Mouse (Mus musculus): ENCODE measurements around the gene Fat1.

The Fat1 gene

DNA sequence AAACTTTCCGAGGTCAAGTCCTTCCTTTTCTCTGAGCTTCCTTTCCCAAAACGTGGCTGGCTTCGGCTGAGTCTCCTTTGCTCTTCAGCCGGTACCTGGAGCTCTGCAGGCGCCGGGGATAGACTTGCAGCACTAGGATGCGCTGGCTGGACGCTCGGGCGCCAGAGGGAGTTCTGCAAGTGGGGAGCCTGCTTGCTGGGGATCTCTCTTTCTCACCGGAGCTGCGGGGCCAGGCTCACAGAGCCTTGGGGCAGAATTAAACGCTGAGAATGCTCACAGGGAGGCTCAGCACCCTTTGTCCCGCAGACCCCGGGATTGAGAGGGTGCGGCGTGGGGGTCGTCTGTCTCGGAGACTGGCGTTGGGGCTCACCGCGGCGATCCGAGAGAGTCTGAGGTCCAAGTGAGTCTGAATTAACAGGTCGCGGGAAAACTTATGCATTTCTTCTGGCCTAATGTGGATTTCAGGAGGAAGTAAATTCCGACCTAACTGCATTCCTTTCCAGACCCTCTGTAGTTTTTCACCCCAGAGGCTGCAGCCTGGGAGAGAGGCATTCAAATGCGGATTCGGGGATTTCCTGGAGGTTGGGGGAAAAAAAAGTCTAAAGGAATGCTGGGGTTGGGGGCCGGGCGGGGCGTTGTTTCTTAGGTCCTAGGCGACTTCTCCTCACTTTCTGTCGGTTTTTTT, 2.0 kb downstream of the Fat1 start:
- Histone ChIP-seq H3K27me3 (ENCODE audit: control insufficient read depth, insufficient read depth, low read length, poor library complexity, severe bottlenecking) (no peaks in the 10 kb centered on the region; the same call in 1 of the 2 replicates), H3K36me3 (ENCODE audit: control insufficient read depth, insufficient read depth, low read length, poor library complexity, severe bottlenecking) (no peaks in the 10 kb centered on the region)
- no peak for DNase-seq (ENCODE audit: low read depth, low spot score)

GRCm38 (mm10) chr8:44937905-44938642, 2.8 kb downstream of the Fat1 start:
- Histone ChIP-seq H3K27me3 (ENCODE audit: control insufficient read depth, insufficient read depth, low read length, poor library complexity, severe bottlenecking) (no peaks in the 10 kb centered on the region; the same call in 1 of the 2 replicates), H3K36me3 (ENCODE audit: control insufficient read depth, insufficient read depth, low read length, poor library complexity, severe bottlenecking) (no peaks in the 10 kb centered on the region)
- no peak for DNase-seq (ENCODE audit: low read depth, low spot score)

GRCm38 (mm10) chr8:44938643-44938979, 3.4 kb downstream of the Fat1 start:
- H3K36me3 ChIP-seq (ENCODE audit: control insufficient read depth, insufficient read depth, low read length, poor library complexity, severe bottlenecking) = no peaks in the 10 kb centered on the region
- no peak for DNase-seq (ENCODE audit: low read depth, low spot score)
- H3K27me3 ChIP-seq (ENCODE audit: control insufficient read depth, insufficient read depth, low read length, poor library complexity, severe bottlenecking) = no peaks in the 10 kb centered on the region; the same call in 1 of the 2 replicates

DNA sequence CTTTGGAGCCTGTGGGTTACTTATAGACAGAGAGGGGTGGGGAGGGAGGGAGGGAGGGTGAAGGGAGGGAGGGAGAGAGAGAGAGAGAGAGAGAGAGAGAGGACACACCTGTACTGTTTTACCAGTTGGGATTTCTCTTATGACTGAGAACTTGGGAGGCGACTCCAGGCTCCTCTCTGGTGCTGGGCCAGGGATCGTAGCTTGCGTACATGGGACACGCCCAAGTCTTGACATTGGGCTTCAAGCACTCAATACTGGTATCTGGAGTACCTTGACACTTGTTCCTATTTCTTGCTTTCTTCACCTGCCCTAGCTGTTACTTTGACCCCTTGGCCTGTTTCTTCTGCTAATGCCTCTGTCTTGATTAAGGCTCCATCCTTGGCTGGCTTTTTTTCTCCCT, 10.3 kb downstream of the Fat1 start:
- Histone ChIP-seq H3K27me3 (ENCODE audit: control insufficient read depth, insufficient read depth, low read length, poor library complexity, severe bottlenecking) (no peaks in the 10 kb centered on the region), H3K36me3 (ENCODE audit: control insufficient read depth, insufficient read depth, low read length, poor library complexity, severe bottlenecking) (no peaks in the 10 kb centered on the region)
- DNase-seq (ENCODE audit: low read depth, low spot score) = no peak

DNA sequence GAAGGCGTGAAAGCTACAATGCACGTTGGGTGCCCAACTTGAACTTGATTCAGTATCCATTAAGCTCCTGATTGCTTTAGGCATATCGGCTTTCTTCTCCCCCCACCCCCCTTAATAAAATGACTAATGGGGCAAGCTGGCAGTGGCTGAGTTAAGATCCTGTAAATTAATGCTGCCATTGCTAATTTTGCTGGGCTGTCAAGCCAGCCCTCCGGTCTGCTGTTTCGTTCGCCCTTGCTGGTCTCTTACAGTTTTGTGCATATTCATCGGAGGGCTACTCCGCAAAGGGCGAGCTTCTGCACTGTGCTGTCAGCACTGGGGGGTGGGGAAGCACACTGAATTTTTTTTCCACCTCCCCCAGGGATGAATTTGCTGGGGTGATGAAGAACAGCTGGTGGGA, 13.3 kb downstream of the Fat1 start:
- no peaks in the 10 kb centered on the region for H3K36me3 ChIP-seq (ENCODE audit: control insufficient read depth, insufficient read depth, low read length, poor library complexity, severe bottlenecking)
- DNase-seq (ENCODE audit: low read depth, low spot score) = no peak
- H3K27me3 ChIP-seq (ENCODE audit: control insufficient read depth, insufficient read depth, low read length, poor library complexity, severe bottlenecking) = no peaks in the 10 kb centered on the region

GRCm38 (mm10) chr8:44960455-44960854, 25.2 kb downstream of the Fat1 start:
- no peaks in the 10 kb centered on the region; the same call in 1 of the 2 replicates for H3K36me3 ChIP-seq (ENCODE audit: control insufficient read depth, insufficient read depth, low read length, poor library complexity, severe bottlenecking)
- no peaks in the 10 kb centered on the region for H3K27me3 ChIP-seq (ENCODE audit: control insufficient read depth, insufficient read depth, low read length, poor library complexity, severe bottlenecking)
- no peak for DNase-seq (ENCODE audit: low read depth, low spot score)

DNA sequence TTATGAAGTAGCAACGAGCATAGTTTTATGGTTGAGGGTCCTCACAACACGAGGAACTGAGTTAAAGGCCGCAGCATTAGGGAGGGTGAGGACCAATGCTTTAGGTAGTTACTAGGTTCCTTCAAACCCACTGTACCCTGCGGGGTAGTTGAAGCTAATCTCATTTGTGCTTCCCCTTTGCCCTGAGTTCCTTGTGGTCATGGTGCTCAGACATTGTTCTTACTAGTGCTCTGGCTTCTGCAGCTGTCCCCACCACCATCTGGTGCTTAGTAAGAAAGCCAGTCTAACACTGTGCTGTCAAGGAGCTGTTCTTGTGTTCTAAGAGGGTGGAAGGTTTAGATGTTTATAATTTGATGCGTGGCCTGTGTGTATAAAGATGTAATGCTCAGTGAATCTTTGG, 25.7 kb downstream of the Fat1 start:
- H3K27me3 ChIP-seq (ENCODE audit: control insufficient read depth, insufficient read depth, low read length, poor library complexity, severe bottlenecking) = no peaks in the 10 kb centered on the region
- no peaks in the 10 kb centered on the region; the same call in 1 of the 2 replicates for H3K36me3 ChIP-seq (ENCODE audit: control insufficient read depth, insufficient read depth, low read length, poor library complexity, severe bottlenecking)
- DNase-seq (ENCODE audit: low read depth, low spot score) = no peak

GRCm38 (mm10) chr8:44961492-44961891, 26.2 kb downstream of the Fat1 start:
- Histone ChIP-seq H3K36me3 (ENCODE audit: control insufficient read depth, insufficient read depth, low read length, poor library complexity, severe bottlenecking) (no peaks in the 10 kb centered on the region; the same call in 1 of the 2 replicates), H3K27me3 (ENCODE audit: control insufficient read depth, insufficient read depth, low read length, poor library complexity, severe bottlenecking) (no peaks in the 10 kb centered on the region)
- DNase-seq (ENCODE audit: low read depth, low spot score) = no peak

- DNase-seq (ENCODE audit: low read depth, low spot score) = no peak
- Histone ChIP-seq H3K36me3 (ENCODE audit: control insufficient read depth, insufficient read depth, low read length, poor library complexity, severe bottlenecking) (no peaks in the 10 kb centered on the region; the same call in 1 of the 2 replicates), H3K27me3 (ENCODE audit: control insufficient read depth, insufficient read depth, low read length, poor library complexity, severe bottlenecking) (no peaks in the 10 kb centered on the region)
Observed at GRCm38 (mm10) chr8:44962572-44963231, 27.5 kb downstream of the Fat1 start.

DNA sequence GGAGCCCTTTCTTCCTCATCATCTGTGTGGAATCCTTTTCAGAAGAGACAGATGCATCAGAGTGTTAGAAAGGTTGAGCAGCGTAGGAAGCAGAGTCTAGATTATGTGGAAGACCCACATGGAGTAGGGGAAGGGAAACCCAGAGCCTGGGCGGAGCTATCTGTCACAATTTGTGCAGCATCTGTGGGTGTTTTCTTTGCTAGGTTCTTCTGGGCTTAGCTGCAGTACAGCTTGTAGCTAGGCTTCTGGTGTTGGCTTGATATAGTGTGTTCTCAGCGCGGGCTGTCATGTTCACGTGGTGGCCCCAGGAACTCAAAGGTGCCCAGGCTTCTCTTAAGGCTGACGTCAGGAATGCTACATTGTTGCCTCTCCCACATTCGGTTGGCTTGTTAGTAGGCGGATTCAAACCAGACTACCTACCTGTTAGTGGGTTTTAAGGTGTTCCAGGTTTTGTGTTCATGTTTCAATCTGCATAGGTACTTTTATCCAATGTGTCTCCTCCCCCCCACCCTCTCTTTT, 32.3 kb downstream of the Fat1 start:
- no peaks in the 10 kb centered on the region for H3K27me3 ChIP-seq (ENCODE audit: control insufficient read depth, insufficient read depth, low read length, poor library complexity, severe bottlenecking)
- no peaks in the 10 kb centered on the region for H3K36me3 ChIP-seq (ENCODE audit: control insufficient read depth, insufficient read depth, low read length, poor library complexity, severe bottlenecking)
- DNase-seq (ENCODE audit: low read depth, low spot score) = no peak

- no peaks in the 10 kb centered on the region for H3K36me3 ChIP-seq (ENCODE audit: control insufficient read depth, insufficient read depth, low read length, poor library complexity, severe bottlenecking)
- DNase-seq (ENCODE audit: low read depth, low spot score) = no peak
- H3K27me3 ChIP-seq (ENCODE audit: control insufficient read depth, insufficient read depth, low read length, poor library complexity, severe bottlenecking) = no peaks in the 10 kb centered on the region
Observed at GRCm38 (mm10) chr8:44970093-44970492, 34.8 kb downstream of the Fat1 start.

- Histone ChIP-seq H3K27me3 (ENCODE audit: control insufficient read depth, insufficient read depth, low read length, poor library complexity, severe bottlenecking) (no peaks in the 10 kb centered on the region), H3K36me3 (ENCODE audit: control insufficient read depth, insufficient read depth, low read length, poor library complexity, severe bottlenecking) (no peaks in the 10 kb centered on the region)
- DNase-seq (ENCODE audit: low read depth, low spot score) = no peak
Observed at GRCm38 (mm10) chr8:44971346-44971745, 36.1 kb downstream of the Fat1 start.

- Histone ChIP-seq H3K36me3 (ENCODE audit: control insufficient read depth, insufficient read depth, low read length, poor library complexity, severe bottlenecking) (no peaks in the 10 kb centered on the region), H3K27me3 (ENCODE audit: control insufficient read depth, insufficient read depth, low read length, poor library complexity, severe bottlenecking) (no peaks in the 10 kb centered on the region)
- DNase-seq (ENCODE audit: low read depth, low spot score) = no peak
Observed at GRCm38 (mm10) chr8:44971964-44972363, 36.7 kb downstream of the Fat1 start.

GRCm38 (mm10) chr8:44975113-44975512, 39.9 kb downstream of the Fat1 start:
- Histone ChIP-seq H3K36me3 (ENCODE audit: control insufficient read depth, insufficient read depth, low read length, poor library complexity, severe bottlenecking) (no peaks in the 10 kb centered on the region), H3K27me3 (ENCODE audit: control insufficient read depth, insufficient read depth, low read length, poor library complexity, severe bottlenecking) (no peaks in the 10 kb centered on the region)
- DNase-seq (ENCODE audit: low read depth, low spot score) = no peak

DNA sequence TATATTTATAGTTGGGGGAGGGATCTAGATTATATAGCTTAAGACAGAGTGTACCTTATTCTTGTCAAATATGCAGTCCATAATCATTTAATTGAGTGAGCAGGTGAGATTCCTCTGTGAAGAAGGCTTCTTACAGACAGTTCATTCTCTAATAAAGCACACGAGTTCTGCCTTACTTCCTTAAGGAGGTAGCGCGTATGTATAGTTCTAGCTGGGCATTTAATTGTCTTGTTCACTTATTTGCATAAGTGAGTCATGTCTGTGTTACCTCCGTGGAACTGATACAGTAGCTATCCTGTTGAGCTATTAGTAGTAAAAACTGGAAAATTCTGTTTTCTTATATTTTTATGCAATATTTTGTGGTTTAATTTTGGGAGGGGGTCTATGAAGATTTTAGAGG, 40.4 kb downstream of the Fat1 start:
- no peak for DNase-seq (ENCODE audit: low read depth, low spot score)
- Histone ChIP-seq H3K27me3 (ENCODE audit: control insufficient read depth, insufficient read depth, low read length, poor library complexity, severe bottlenecking) (no peaks in the 10 kb centered on the region), H3K36me3 (ENCODE audit: control insufficient read depth, insufficient read depth, low read length, poor library complexity, severe bottlenecking) (no peaks in the 10 kb centered on the region)
